Mouse (Mus musculus): ENCODE measurements at regions not wholly inside any gene's neighbourhood (a gene's known extent, or its start where the extent isn't known, plus 50 kb on each side); places are given as distances from the start of the nearest gene placed in this dataset.

- Histone ChIP-seq H3K27ac (ENCODE audit: low read depth, low read length) (no peak overlapping the region), H3K4me2 (ENCODE audit: low read length) (no peak overlapping the region), H3K4me3 (ENCODE audit: low read depth, low read length) (no peak overlapping the region), H3K9me3 (replicated peaks; ENCODE audit: control insufficient read depth, low read length) (no peaks in the 10 kb centered on the region), H3K9ac (ENCODE audit: low read length) (no peak overlapping the region), H3K27me3 (replicated peaks; ENCODE audit: control insufficient read depth, insufficient read depth, low read length) (no peaks in the 10 kb centered on the region), H3K36me3 (ENCODE audit: control insufficient read depth, insufficient read depth, low read length) (no peaks in the 10 kb centered on the region), H3K4me1 (ENCODE audit: control insufficient read depth, insufficient read depth, low read length) (no peaks in the 10 kb centered on the region)
- no peak for ATAC-seq
- DNase-seq (ENCODE audit: low spot score), result no peak
- WGBS, result 73% methylated on average over 6 of the region's 6 CpGs
Measured at GRCm38 (mm10) chr6:147686927-147687326, 211.3 kb downstream of the Ccdc91 start.

- Histone ChIP-seq H3K36me3 (ENCODE audit: control insufficient read depth, insufficient read depth, low read length) (no peaks in the 10 kb centered on the region), H3K9ac (ENCODE audit: low read length) (no peak overlapping the region), H3K9me3 (replicated peaks; ENCODE audit: control insufficient read depth, low read length) (no peaks in the 10 kb centered on the region), H3K4me2 (ENCODE audit: low read length) (no peak overlapping the region), H3K4me1 (ENCODE audit: control insufficient read depth, insufficient read depth, low read length) (no peaks in the 10 kb centered on the region), H3K27me3 (replicated peaks; ENCODE audit: control insufficient read depth, insufficient read depth, low read length) (no peaks in the 10 kb centered on the region), H3K27ac (ENCODE audit: low read depth, low read length) (no peak overlapping the region), H3K4me3 (ENCODE audit: low read depth, low read length) (no peak overlapping the region)
- WGBS, result 91% methylated on average over 1 of the region's 1 CpGs
- ATAC-seq (no peak), DNase-seq (ENCODE audit: low spot score) (no peak)
Measured at GRCm38 (mm10) chr6:147698255-147698654, 222.6 kb downstream of the Ccdc91 start.

DNA sequence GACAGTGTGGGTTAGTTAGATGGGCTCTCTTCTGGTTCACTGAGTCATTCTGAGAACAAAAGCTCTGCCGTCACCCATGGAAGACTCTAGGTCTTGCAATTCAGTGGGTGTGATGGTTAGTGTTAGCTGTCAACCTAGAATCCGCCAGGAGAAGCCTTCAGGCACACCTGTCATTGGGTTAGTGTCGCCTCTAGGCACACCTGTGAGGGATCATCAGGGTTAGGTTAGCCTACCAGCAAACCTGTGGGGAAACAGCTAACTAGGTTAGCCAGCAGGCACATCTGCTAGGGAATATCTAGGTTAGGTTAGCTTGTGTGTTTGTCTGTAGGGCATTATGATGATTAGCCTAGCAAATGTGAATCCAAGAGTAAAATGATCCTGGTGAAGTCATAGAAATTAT is 223.8 kb downstream of the Ccdc91 start:
- 86% methylated on average over 3 of the region's 3 CpGs for WGBS
- H3K4me2 ChIP-seq (ENCODE audit: low read length), result no peak overlapping the region
- H3K36me3 ChIP-seq (ENCODE audit: control insufficient read depth, insufficient read depth, low read length), result no peaks in the 10 kb centered on the region
- no peaks in the 10 kb centered on the region for H3K4me1 ChIP-seq (ENCODE audit: control insufficient read depth, insufficient read depth, low read length)
- ATAC-seq (no peak), DNase-seq (ENCODE audit: low spot score) (no peak)
- no peak overlapping the region for H3K27ac ChIP-seq (ENCODE audit: low read depth, low read length)
- H3K9ac ChIP-seq (ENCODE audit: low read length), result no peak overlapping the region
- no peaks in the 10 kb centered on the region for H3K27me3 ChIP-seq (replicated peaks; ENCODE audit: control insufficient read depth, insufficient read depth, low read length)
- no peaks in the 10 kb centered on the region for H3K9me3 ChIP-seq (replicated peaks; ENCODE audit: control insufficient read depth, low read length)
- H3K4me3 ChIP-seq (ENCODE audit: low read depth, low read length), result no peak overlapping the region

- no peak overlapping the region for H3K9ac ChIP-seq (ENCODE audit: low read length)
- H3K27me3 ChIP-seq (replicated peaks; ENCODE audit: control insufficient read depth, insufficient read depth, low read length), result no peaks in the 10 kb centered on the region
- WGBS, result 83% methylated on average over 2 of the region's 2 CpGs
- no peaks in the 10 kb centered on the region for H3K36me3 ChIP-seq (ENCODE audit: control insufficient read depth, insufficient read depth, low read length)
- DNase-seq (ENCODE audit: low spot score), result no peak
- no peak overlapping the region for H3K4me3 ChIP-seq (ENCODE audit: low read depth, low read length)
- no peak overlapping the region for H3K4me2 ChIP-seq (ENCODE audit: low read length)
- ATAC-seq, result no peak
- no peak overlapping the region for H3K27ac ChIP-seq (ENCODE audit: low read depth, low read length)
- no peaks in the 10 kb centered on the region for H3K9me3 ChIP-seq (replicated peaks; ENCODE audit: control insufficient read depth, low read length)
- H3K4me1 ChIP-seq (ENCODE audit: control insufficient read depth, insufficient read depth, low read length), result no peaks in the 10 kb centered on the region
Measured at GRCm38 (mm10) chr6:147700629-147701028, 225.0 kb downstream of the Ccdc91 start.

- Histone ChIP-seq H3K36me3 (ENCODE audit: control insufficient read depth, insufficient read depth, low read length) (no peaks in the 10 kb centered on the region), H3K4me2 (ENCODE audit: low read length) (no peak overlapping the region), H3K4me3 (ENCODE audit: low read depth, low read length) (no peak overlapping the region), H3K9ac (ENCODE audit: low read length) (no peak overlapping the region), H3K27ac (ENCODE audit: low read depth, low read length) (no peak overlapping the region), H3K4me1 (ENCODE audit: control insufficient read depth, insufficient read depth, low read length) (no peaks in the 10 kb centered on the region), H3K27me3 (replicated peaks; ENCODE audit: control insufficient read depth, insufficient read depth, low read length) (no peaks in the 10 kb centered on the region), H3K9me3 (replicated peaks; ENCODE audit: control insufficient read depth, low read length) (no peaks in the 10 kb centered on the region)
- DNase-seq (ENCODE audit: low spot score) (no peak), ATAC-seq (no peak)
- WGBS, result 83% methylated on average over 5 of the region's 5 CpGs
Measured at GRCm38 (mm10) chr6:147701956-147702355, 226.3 kb downstream of the Ccdc91 start.

DNA sequence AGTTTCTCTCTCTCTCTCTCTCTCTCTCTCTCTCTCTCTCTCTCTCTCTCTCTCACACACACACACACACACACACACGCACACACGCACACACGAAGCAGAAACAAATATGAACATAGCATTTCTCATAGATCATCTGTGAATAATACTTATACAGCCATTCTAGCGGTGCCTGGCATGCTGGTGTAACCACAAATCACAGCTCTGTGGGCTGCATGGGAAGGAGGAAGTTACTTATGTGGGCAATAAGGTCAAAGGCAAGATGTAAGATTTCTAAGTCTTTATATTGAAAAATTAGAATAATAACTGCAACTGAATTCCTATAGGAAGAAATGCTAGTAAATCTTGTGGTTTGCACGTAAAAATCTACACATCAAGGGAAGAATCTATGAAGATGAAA is 228.7 kb downstream of the Ccdc91 start:
- H3K27me3 ChIP-seq (replicated peaks; ENCODE audit: control insufficient read depth, insufficient read depth, low read length), result no peaks in the 10 kb centered on the region
- WGBS, result 88% methylated on average over 5 of the region's 5 CpGs
- H3K9ac ChIP-seq (ENCODE audit: low read length), result no peak overlapping the region
- H3K36me3 ChIP-seq (ENCODE audit: control insufficient read depth, insufficient read depth, low read length), result no peaks in the 10 kb centered on the region
- no peaks in the 10 kb centered on the region for H3K4me1 ChIP-seq (ENCODE audit: control insufficient read depth, insufficient read depth, low read length)
- no peak for DNase-seq (ENCODE audit: low spot score)
- H3K9me3 ChIP-seq (replicated peaks; ENCODE audit: control insufficient read depth, low read length), result no peaks in the 10 kb centered on the region
- no peak overlapping the region for H3K27ac ChIP-seq (ENCODE audit: low read depth, low read length)
- H3K4me3 ChIP-seq (ENCODE audit: low read depth, low read length), result no peak overlapping the region
- H3K4me2 ChIP-seq (ENCODE audit: low read length), result no peak overlapping the region
- no peak for ATAC-seq

DNA sequence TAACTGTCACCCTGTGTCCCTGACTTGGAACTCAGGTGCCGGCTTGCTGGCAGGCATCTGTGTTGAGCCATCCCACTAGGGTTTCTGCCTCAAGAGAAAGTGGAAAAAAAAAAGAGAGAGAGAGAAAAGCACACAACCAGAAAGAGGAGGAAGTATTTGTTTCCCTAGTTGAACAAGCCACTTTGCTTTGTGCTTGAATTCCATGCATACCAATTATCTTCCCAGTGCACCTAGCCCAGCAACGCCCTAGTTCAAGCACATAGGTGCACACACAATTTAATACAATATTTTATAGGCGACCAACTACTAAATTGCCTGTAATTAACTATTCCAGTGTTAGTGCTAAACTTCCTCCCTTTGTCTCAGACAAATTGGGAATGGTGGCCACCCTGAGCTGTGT is 230.3 kb downstream of the Ccdc91 start:
- 79% methylated on average over 3 of the region's 3 CpGs for WGBS
- H3K4me3 ChIP-seq (ENCODE audit: low read depth, low read length), result no peak overlapping the region
- H3K27ac ChIP-seq (ENCODE audit: low read depth, low read length), result no peak overlapping the region
- H3K4me2 ChIP-seq (ENCODE audit: low read length), result no peak overlapping the region
- no peaks in the 10 kb centered on the region for H3K36me3 ChIP-seq (ENCODE audit: control insufficient read depth, insufficient read depth, low read length)
- H3K9ac ChIP-seq (ENCODE audit: low read length), result no peak overlapping the region
- no peaks in the 10 kb centered on the region for H3K27me3 ChIP-seq (replicated peaks; ENCODE audit: control insufficient read depth, insufficient read depth, low read length)
- no peak for DNase-seq (ENCODE audit: low spot score)
- no peaks in the 10 kb centered on the region for H3K9me3 ChIP-seq (replicated peaks; ENCODE audit: control insufficient read depth, low read length)
- no peak for ATAC-seq
- no peaks in the 10 kb centered on the region for H3K4me1 ChIP-seq (ENCODE audit: control insufficient read depth, insufficient read depth, low read length)

DNA sequence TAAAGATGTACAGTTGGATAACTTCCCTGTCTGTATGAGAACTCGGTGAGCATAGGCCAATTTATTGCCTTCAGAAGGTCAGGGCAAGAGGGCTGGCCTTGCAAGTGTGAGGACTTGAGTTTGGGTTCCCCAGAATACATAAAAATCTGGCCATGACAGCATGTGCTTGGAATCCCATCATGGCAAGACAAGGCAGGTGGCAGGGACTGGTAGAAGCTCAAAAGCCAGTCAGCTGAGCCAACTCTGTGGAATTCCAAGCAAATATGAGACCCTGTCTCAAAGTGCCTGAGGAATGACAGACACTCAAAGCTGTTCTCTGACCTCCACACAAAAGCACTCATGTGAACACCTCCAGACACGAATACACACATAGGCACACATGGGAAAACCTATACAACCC is 231.1 kb downstream of the Ccdc91 start:
- DNase-seq (ENCODE audit: low spot score) (no peak), ATAC-seq (no peak)
- no peaks in the 10 kb centered on the region for H3K9me3 ChIP-seq (replicated peaks; ENCODE audit: control insufficient read depth, low read length)
- 87% methylated on average over 2 of the region's 2 CpGs for WGBS
- H3K36me3 ChIP-seq (ENCODE audit: control insufficient read depth, insufficient read depth, low read length), result no peaks in the 10 kb centered on the region
- H3K4me1 ChIP-seq (ENCODE audit: control insufficient read depth, insufficient read depth, low read length), result no peaks in the 10 kb centered on the region
- no peak overlapping the region for H3K4me2 ChIP-seq (ENCODE audit: low read length)
- no peak overlapping the region for H3K27ac ChIP-seq (ENCODE audit: low read depth, low read length)
- H3K9ac ChIP-seq (ENCODE audit: low read length), result no peak overlapping the region
- no peak overlapping the region for H3K4me3 ChIP-seq (ENCODE audit: low read depth, low read length)
- H3K27me3 ChIP-seq (replicated peaks; ENCODE audit: control insufficient read depth, insufficient read depth, low read length), result no peaks in the 10 kb centered on the region

- no peak overlapping the region for H3K9ac ChIP-seq (ENCODE audit: low read length)
- ATAC-seq, result peak; percentile 84
- 0 out of 2 replicates have a peak overlapping the region, but pooled peaks have one; percentile 40 for H3K27ac ChIP-seq (ENCODE audit: low read depth, low read length)
Measured at GRCm38 (mm10) chr6:147718052-147718712, 242.6 kb downstream of the Ccdc91 start.

More at GRCm38 (mm10) chr6:147718052-147718712, 242.6 kb downstream of the Ccdc91 start:
- Histone ChIP-seq H3K27me3 (replicated peaks; ENCODE audit: control insufficient read depth, insufficient read depth, low read length) (no peaks in the 10 kb centered on the region), H3K4me1 (ENCODE audit: control insufficient read depth, insufficient read depth, low read length) (peaks cover 6% of the 10 kb centered on the region), H3K4me2 (ENCODE audit: low read length) (no peak overlapping the region), H3K36me3 (ENCODE audit: control insufficient read depth, insufficient read depth, low read length) (no peaks in the 10 kb centered on the region), H3K9me3 (replicated peaks; ENCODE audit: control insufficient read depth, low read length) (no peaks in the 10 kb centered on the region), H3K4me3 (ENCODE audit: low read depth, low read length) (no peak overlapping the region)
- DNase-seq (ENCODE audit: low spot score), result peak; percentile 82
- 30% methylated on average over 8 of the region's 8 CpGs for WGBS

Data from forebrain, embryonic 14.5 days (tissue).